Mouse (Mus musculus) midbrain, embryonic 16.5 days (tissue): Measurements from ENCODE around the gene Gm10945. TPM values are rescaled to one million over a fixed set of nuclear protein-coding genes. Genes with fewer than 3 reads are reported as not detected.

Experiments
- ATAC-seq: fragments of 200-750 bp; cut with Nextera tagmentation; 2 replicates; pipeline ENCODE4 v1.8.0; 2017; ENCODE audit warnings: moderate TSS enrichment
- H3K27ac ChIP-seq: fragments of 300-500 bp; sonication (generic); 2 replicates; pipeline ENCODE4 v1.5.1; 2014; ENCODE audit warnings: mild to moderate bottlenecking, low read length, mixed read lengths
- H3K27me3 ChIP-seq: fragments of 300-500 bp; sonication (generic); 2 replicates; pipeline ENCODE4 v1.6.1; 2014; ENCODE audit warnings: low read depth, low read length, mixed read lengths; ENCODE audit not compliant: control insufficient read depth, insufficient read depth
- H3K36me3 ChIP-seq: fragments of 300-500 bp; sonication (generic); 2 replicates; pipeline ENCODE4 v1.6.1; 2014; ENCODE audit warnings: mild to moderate bottlenecking, low read length, moderate library complexity, mixed read lengths; ENCODE audit not compliant: control insufficient read depth, insufficient read depth
- H3K4me1 ChIP-seq: fragments of 300-500 bp; sonication (generic); 2 replicates; pipeline ENCODE4 v1.6.1; 2014; ENCODE audit warnings: mild to moderate bottlenecking, low read length, mixed read lengths; ENCODE audit not compliant: control insufficient read depth, insufficient read depth
- H3K4me2 ChIP-seq: fragments of 300-500 bp; sonication (generic); 2 replicates; pipeline ENCODE4 v1.6.1; 2014; ENCODE audit warnings: mild to moderate bottlenecking, low read length, mixed read lengths
- H3K4me3 ChIP-seq: fragments of 300-500 bp; sonication (generic); 2 replicates; pipeline ENCODE4 v1.5.1; 2014; ENCODE audit warnings: low read depth, mild to moderate bottlenecking, low read length, moderate library complexity, mixed read lengths
- H3K9ac ChIP-seq: fragments of 300-500 bp; sonication (generic); 2 replicates; pipeline ENCODE4 v1.6.1; 2014; ENCODE audit warnings: low read depth, low read length, mixed read lengths
- H3K9me3 ChIP-seq: fragments of 300-500 bp; sonication (generic); replicated peaks from 2 replicates; pipeline ENCODE4 v1.6.1; 2014; ENCODE audit warnings: mild to moderate bottlenecking, low read length, mixed read lengths; ENCODE audit not compliant: control insufficient read depth, poor library complexity, severe bottlenecking
- WGBS: fragments of 180-500 bp; shearing (Covaris S2); extraction: QIAGEN DNeasy Blood & Tissue Kit; methylation state at CpG from one replicate; pipeline ENCODE4 v1.1.7; 2014; 5-methylcytosine and 5-hydroxymethylcytosine counted together
- polyA plus RNA-seq: library from polyadenylated mRNA; unstranded; fragments of >200 nt; fragmentation: Nextera tagmentation; extraction: Ambion mirVana; gene quantifications from 2 replicates; pipeline ENCODE4 v1.2.1, GENCODE M21; 2015

Gene Gm10945
- polyA plus RNA-seq, 1 experiment from 2014 or later: not detected

- H3K9ac ChIP-seq: no peak overlapping the region
- H3K27ac ChIP-seq: no peak overlapping the region
- H3K36me3 ChIP-seq: no peaks in the 10 kb centered on the region
- no peaks in the 10 kb centered on the region for H3K9me3 ChIP-seq
- no peaks in the 10 kb centered on the region for H3K27me3 ChIP-seq
- H3K4me1 ChIP-seq: no peaks in the 10 kb centered on the region
- no peak overlapping the region for H3K4me2 ChIP-seq
- no peak overlapping the region for H3K4me3 ChIP-seq
- 83% methylated on average over 1 of the region's 1 CpGs for WGBS
- peak; percentile 92 for ATAC-seq
Measured at GRCm38 (mm10) chr10:6705226-6705885, 56.2 kb downstream of the Gm10945 start.

- Histone ChIP-seq H3K9me3 (no peaks in the 10 kb centered on the region), H3K27ac (no peak overlapping the region), H3K4me1 (no peaks in the 10 kb centered on the region), H3K4me2 (peak overlapping the region; percentile 40), H3K9ac (no peak overlapping the region), H3K36me3 (no peaks in the 10 kb centered on the region), H3K4me3 (peak overlapping the region; percentile 17; the same call in 1 of the 2 replicates), H3K27me3 (no peaks in the 10 kb centered on the region)
- peak; percentile 93 for ATAC-seq
- 46% methylated on average over 13 of the region's 13 CpGs for WGBS
Measured at GRCm38 (mm10) chr10:6694218-6694850, 67.2 kb downstream of the Gm10945 start.

Other genes starting within 250 kb of the Gm10945 start
- 2.2 and 2.7 TPM in 2 replicates for gene Oprm1, start 3.3 kb downstream of the Gm10945 start, polyA plus RNA-seq